Mouse (Mus musculus): ENCODE measurements around the gene Mrs2. TPM values are rescaled to one million over a fixed set of nuclear protein-coding genes. Genes with fewer than 3 reads are reported as not detected.
"Not testable (repeated sequence)": the region's sequence is repeated elsewhere in the genome, so short reads cannot be mapped to it uniquely, and the experiment has no call there.

Mrs2 gene
- total RNA-seq, 2 experiments from 2014 or later = 60.4 to 62.3 TPM

GRCm38 (mm10) chr13:24989006-24989405 is 31.2 kb downstream of the Mrs2 start:
- DNase-seq (ENCODE audit: low spot score in 2 of 2) = no peak
- intact Hi-C loops (cut with DNase I) = no loop called here

- DNase-seq (ENCODE audit: low spot score in 2 of 2) = peak; percentile 72 to 85
- intact Hi-C loops (cut with DNase I) = loop anchor here (1.0 kb wide), 1 partner anchor 50 kb away; no protein-coding TSS in a partner anchor
Measured at GRCm38 (mm10) chr13:24988391-24988790, 31.8 kb downstream of the Mrs2 start.

GRCm38 (mm10) chr13:24985435-24985834 is 34.7 kb downstream of the Mrs2 start:
- intact Hi-C loops (cut with DNase I) = no loop called here
- peak; percentile 43 to 67 for DNase-seq (ENCODE audit: low spot score in 2 of 2)

GRCm38 (mm10) chr13:24981031-24981430 is 39.1 kb downstream of the Mrs2 start:
- DNase-seq (ENCODE audit: low spot score in 2 of 2) = no peak
- intact Hi-C loops (cut with DNase I) = no loop called here

- DNase-seq (ENCODE audit: low spot score in 2 of 2) = no peak
- intact Hi-C loops (cut with DNase I) = no loop called here
Measured at GRCm38 (mm10) chr13:24977820-24978342, 42.3 kb downstream of the Mrs2 start.

GRCm38 (mm10) chr13:24976384-24976783 is 43.8 kb downstream of the Mrs2 start:
- intact Hi-C loops (cut with DNase I) = no loop called here
- DNase-seq (ENCODE audit: low spot score in 2 of 2) = peak; percentile 30 to 34

GRCm38 (mm10) chr13:24971776-24972175 is 48.4 kb downstream of the Mrs2 start:
- intact Hi-C loops (cut with DNase I); DNase-seq (ENCODE audit: low spot score in 2 of 2): not testable (repeated sequence)

- intact Hi-C loops (cut with DNase I) = no loop called here
- no peak for DNase-seq (ENCODE audit: low spot score in 2 of 2)
Measured at GRCm38 (mm10) chr13:24965846-24966201, 54.4 kb downstream of the Mrs2 start.

GRCm38 (mm10) chr13:24965130-24965845 is 54.9 kb downstream of the Mrs2 start:
- DNase-seq (ENCODE audit: low spot score in 2 of 2) = no peak

GRCm38 (mm10) chr13:24962119-24962518 is 58.1 kb downstream of the Mrs2 start:
- no peak for DNase-seq (ENCODE audit: low spot score in 2 of 2)
- intact Hi-C loops (cut with DNase I) = no loop called here

More at GRCm38 (mm10) chr13:24965130-24965845, 54.9 kb downstream of the Mrs2 start:
- intact Hi-C loops (cut with DNase I) = no loop called here

- intact Hi-C loops (cut with DNase I) = no loop called here
- no peak for DNase-seq (ENCODE audit: low spot score in 2 of 2)
Measured at GRCm38 (mm10) chr13:24960084-24960483, 60.1 kb downstream of the Mrs2 start.

- intact Hi-C loops (cut with DNase I) = no loop called here
- no peak for DNase-seq (ENCODE audit: low spot score in 2 of 2)
Measured at GRCm38 (mm10) chr13:24958671-24959070, 61.5 kb downstream of the Mrs2 start.

GRCm38 (mm10) chr13:24955500-24955899 is 64.7 kb downstream of the Mrs2 start:
- intact Hi-C loops (cut with DNase I) = no loop called here
- DNase-seq (ENCODE audit: low spot score in 2 of 2) = no peak

GRCm38 (mm10) chr13:24955091-24955490 is 65.1 kb downstream of the Mrs2 start:
- DNase-seq (ENCODE audit: low spot score in 2 of 2) = no peak
- intact Hi-C loops (cut with DNase I) = no loop called here

- intact Hi-C loops (cut with DNase I) = no loop called here
- no peak for DNase-seq (ENCODE audit: low spot score in 2 of 2)
Measured at GRCm38 (mm10) chr13:24952659-24953058, 67.5 kb downstream of the Mrs2 start.

GRCm38 (mm10) chr13:24948870-24949269 is 71.3 kb downstream of the Mrs2 start:
- no peak for DNase-seq (ENCODE audit: low spot score in 2 of 2)
- intact Hi-C loops (cut with DNase I) = no loop called here

- no peak for DNase-seq (ENCODE audit: low spot score in 2 of 2)
- intact Hi-C loops (cut with DNase I) = no loop called here
Measured at GRCm38 (mm10) chr13:24947158-24947557, 73.0 kb downstream of the Mrs2 start.

GRCm38 (mm10) chr13:24945567-24945966 is 74.6 kb downstream of the Mrs2 start:
- peak; percentile 14 to 44 for DNase-seq (ENCODE audit: low spot score in 2 of 2)
- intact Hi-C loops (cut with DNase I) = no loop called here

- DNase-seq (ENCODE audit: low spot score in 2 of 2) = no peak
- intact Hi-C loops (cut with DNase I) = no loop called here
Measured at GRCm38 (mm10) chr13:24943303-24943702, 76.9 kb downstream of the Mrs2 start.

GRCm38 (mm10) chr13:24942512-24943282 is 77.5 kb downstream of the Mrs2 start, which contains the start of gene Gpld1:
Gpld1 (plus strand) TSS chr13:24943152.
- DNase-seq (ENCODE audit: low spot score in 2 of 2) = peak in 1 of 2 experiments; percentile 17
- intact Hi-C loops (cut with DNase I) = no loop called here

All from left cerebral cortex, postnatal 14 days (tissue).